Mouse (Mus musculus) 416B (cell line): ENCODE data around the gene Adamts7.

Experiments
- DNase-seq: peaks from one replicate; pipeline ENCODE4 v3.0.0; 2011; ENCODE audit warnings: low read depth

The Adamts7 gene

GRCm38 (mm10) chr9:90162926-90163748, at the start of gene Adamts7:
Gene Adamts7 (plus strand): TSS chr9:90163069.
- DNase-seq, result no peak

GRCm38 (mm10) chr9:90113151-90113550, 49.7 kb upstream of the Adamts7 start:
- DNase-seq, result peak; percentile 54

- peak; percentile 92 for DNase-seq
Measured at GRCm38 (mm10) chr9:90113651-90114566, 49.0 kb upstream of the Adamts7 start.

GRCm38 (mm10) chr9:90114567-90115307, 48.1 kb upstream of the Adamts7 start, which contains the start of gene Morf4l1:
Gene Morf4l1 (minus strand): TSS chr9:90114774.
- DNase-seq, result peak; percentile 96

GRCm38 (mm10) chr9:90115308-90115700, 47.6 kb upstream of the Adamts7 start:
- no peak for DNase-seq

GRCm38 (mm10) chr9:90117234-90117633, 45.6 kb upstream of the Adamts7 start:
- DNase-seq, result no peak

- DNase-seq, result no peak
Measured at GRCm38 (mm10) chr9:90122246-90122740, 40.6 kb upstream of the Adamts7 start.

- no peak for DNase-seq
Measured at GRCm38 (mm10) chr9:90124156-90124872, 38.6 kb upstream of the Adamts7 start.

GRCm38 (mm10) chr9:90124873-90125245, 38.0 kb upstream of the Adamts7 start:
- no peak for DNase-seq

- no peak for DNase-seq
Measured at GRCm38 (mm10) chr9:90125416-90126099, 37.3 kb upstream of the Adamts7 start.

- DNase-seq, result peak; percentile 87
Measured at GRCm38 (mm10) chr9:90126260-90127010, 36.4 kb upstream of the Adamts7 start.

GRCm38 (mm10) chr9:90127146-90127545, 35.7 kb upstream of the Adamts7 start:
- DNase-seq, result peak; percentile 25

- DNase-seq, result no peak
Measured at GRCm38 (mm10) chr9:90128636-90129201, 34.1 kb upstream of the Adamts7 start.

- DNase-seq, result no peak
Measured at GRCm38 (mm10) chr9:90133562-90134355, 29.1 kb upstream of the Adamts7 start.

- DNase-seq, result no peak
Measured at GRCm38 (mm10) chr9:90135466-90135865, 27.4 kb upstream of the Adamts7 start.

GRCm38 (mm10) chr9:90135963-90136677, 26.7 kb upstream of the Adamts7 start:
- no peak for DNase-seq

- DNase-seq, result no peak
Measured at GRCm38 (mm10) chr9:90136678-90136965, 26.2 kb upstream of the Adamts7 start.

- no peak for DNase-seq
Measured at GRCm38 (mm10) chr9:90145788-90146187, 17.1 kb upstream of the Adamts7 start.
